Mouse (Mus musculus) hindbrain, embryonic 12.5 days (tissue): ENCODE measurements around the gene Cdk2ap2. TPM values are rescaled to one million over a fixed set of nuclear protein-coding genes. Genes with fewer than 3 reads are reported as not detected.

Experiments
- ATAC-seq: fragments of 200-750 bp; cut with Nextera tagmentation; 2 replicates; pipeline ENCODE4 v1.8.0; 2017; ENCODE audit warnings: moderate TSS enrichment; ENCODE audit not compliant: low FRiP score
- H3K27ac ChIP-seq: fragments of 300-500 bp; sonication (generic); 2 replicates; pipeline ENCODE4 v1.5.1; 2016; ENCODE audit warnings: mild to moderate bottlenecking
- H3K27me3 ChIP-seq: fragments of 300-500 bp; sonication (generic); 2 replicates; pipeline ENCODE4 v1.6.1; 2016; ENCODE audit warnings: mild to moderate bottlenecking
- H3K36me3 ChIP-seq: fragments of 300-500 bp; sonication (generic); 2 replicates; pipeline ENCODE4 v1.6.1; 2016; ENCODE audit warnings: mild to moderate bottlenecking
- H3K4me1 ChIP-seq: fragments of 300-500 bp; sonication (generic); 2 replicates; pipeline ENCODE4 v1.6.1; 2016
- H3K4me2 ChIP-seq: fragments of 300-500 bp; sonication (generic); replicated peaks from 2 replicates; pipeline ENCODE4 v1.6.1; 2016; ENCODE audit warnings: mild to moderate bottlenecking
- H3K4me3 ChIP-seq: fragments of 300-500 bp; sonication (generic); 2 replicates; pipeline ENCODE4 v1.5.1; 2016; ENCODE audit warnings: mild to moderate bottlenecking
- H3K9ac ChIP-seq: fragments of 300-500 bp; sonication (generic); 2 replicates; pipeline ENCODE4 v1.6.1; 2016; ENCODE audit warnings: mild to moderate bottlenecking, moderate library complexity
- H3K9me3 ChIP-seq: fragments of 300-500 bp; sonication (generic); replicated peaks from 2 replicates; pipeline ENCODE4 v1.6.1; 2016; ENCODE audit warnings: mild to moderate bottlenecking
- WGBS: fragments of 180-500 bp; shearing (Covaris S2); methylation state at CpG from one replicate; pipeline ENCODE4 v1.1.7; 2016; 5-methylcytosine and 5-hydroxymethylcytosine counted together
- polyA plus RNA-seq: library from polyadenylated mRNA; unstranded; fragments of >200 nt; fragmentation: Nextera tagmentation; extraction: Ambion mirVana; gene quantifications from 2 replicates; pipeline ENCODE4 v1.2.1, GENCODE M21; 2016

The Cdk2ap2 gene
- polyA plus RNA-seq, 1 experiment from 2014 or later: 76.9 TPM

- WGBS: 85% methylated on average over 8 of the region's 8 CpGs
- H3K4me1 ChIP-seq: no peaks in the 10 kb centered on the region
- no peaks in the 10 kb centered on the region for H3K36me3 ChIP-seq
- no peaks in the 10 kb centered on the region for H3K27me3 ChIP-seq
- H3K9ac ChIP-seq: no peak overlapping the region
- H3K9me3 ChIP-seq: no peaks in the 10 kb centered on the region
- H3K4me2 ChIP-seq: no peak overlapping the region
- H3K27ac ChIP-seq: no peak overlapping the region
- H3K4me3 ChIP-seq: no peak overlapping the region
- no peak for ATAC-seq
Observed at GRCm38 (mm10) chr19:4070756-4071155, 26.2 kb upstream of the Cdk2ap2 start.

- WGBS: 94% methylated on average over 6 of the region's 6 CpGs
Observed at GRCm38 (mm10) chr19:4071406-4071805, 25.6 kb upstream of the Cdk2ap2 start.

GRCm38 (mm10) chr19:4072706-4073424, 24.1 kb upstream of the Cdk2ap2 start:
- 79% methylated on average over 6 of the region's 6 CpGs for WGBS
- Histone ChIP-seq H3K27me3 (no peaks in the 10 kb centered on the region), H3K36me3 (no peaks in the 10 kb centered on the region), H3K27ac (no peak overlapping the region), H3K9me3 (no peaks in the 10 kb centered on the region), H3K4me3 (no peak overlapping the region), H3K4me1 (no peaks in the 10 kb centered on the region), H3K9ac (no peak overlapping the region), H3K4me2 (no peak overlapping the region)
- ATAC-seq: no peak

More at GRCm38 (mm10) chr19:4071406-4071805, 25.6 kb upstream of the Cdk2ap2 start:
- Histone ChIP-seq H3K4me3 (no peak overlapping the region), H3K9ac (no peak overlapping the region), H3K9me3 (no peaks in the 10 kb centered on the region), H3K27ac (no peak overlapping the region), H3K4me1 (no peaks in the 10 kb centered on the region), H3K27me3 (no peaks in the 10 kb centered on the region), H3K36me3 (no peaks in the 10 kb centered on the region), H3K4me2 (no peak overlapping the region)
- ATAC-seq: no peak

- H3K27me3 ChIP-seq: 0 out of 2 replicates have a peak, but pooled peaks cover 2% of the 10 kb centered on the region
- ATAC-seq: no peak
- no peaks in the 10 kb centered on the region for H3K9me3 ChIP-seq
- H3K27ac ChIP-seq: no peak overlapping the region
- H3K4me1 ChIP-seq: no peaks in the 10 kb centered on the region
- no peaks in the 10 kb centered on the region for H3K36me3 ChIP-seq
- 84% methylated on average over 1 of the region's 1 CpGs for WGBS
- H3K4me3 ChIP-seq: no peak overlapping the region
- no peak overlapping the region for H3K4me2 ChIP-seq
- no peak overlapping the region for H3K9ac ChIP-seq
Observed at GRCm38 (mm10) chr19:4075531-4075930, 21.5 kb upstream of the Cdk2ap2 start.

GRCm38 (mm10) chr19:4079594-4079993, 17.4 kb upstream of the Cdk2ap2 start:
- ATAC-seq: no peak

GRCm38 (mm10) chr19:4080511-4081009, 16.4 kb upstream of the Cdk2ap2 start:
- Histone ChIP-seq H3K9ac (no peak overlapping the region), H3K9me3 (no peaks in the 10 kb centered on the region), H3K36me3 (no peaks in the 10 kb centered on the region), H3K4me3 (no peak overlapping the region), H3K27ac (no peak overlapping the region), H3K4me2 (no peak overlapping the region), H3K4me1 (no peaks in the 10 kb centered on the region), H3K27me3 (peaks cover 3% of the 10 kb centered on the region; the same call in 1 of the 2 replicates)
- WGBS: 66% methylated on average over 8 of the region's 8 CpGs
- ATAC-seq: no peak

More at GRCm38 (mm10) chr19:4079594-4079993, 17.4 kb upstream of the Cdk2ap2 start:
- WGBS: 88% methylated on average over 1 of the region's 1 CpGs
- H3K9me3 ChIP-seq: no peaks in the 10 kb centered on the region
- H3K4me2 ChIP-seq: no peak overlapping the region
- H3K27ac ChIP-seq: no peak overlapping the region
- H3K36me3 ChIP-seq: no peaks in the 10 kb centered on the region
- no peaks in the 10 kb centered on the region for H3K4me1 ChIP-seq
- H3K9ac ChIP-seq: no peak overlapping the region
- no peak overlapping the region for H3K4me3 ChIP-seq
- 0 out of 2 replicates have a peak, but pooled peaks cover 3% of the 10 kb centered on the region for H3K27me3 ChIP-seq

DNA sequence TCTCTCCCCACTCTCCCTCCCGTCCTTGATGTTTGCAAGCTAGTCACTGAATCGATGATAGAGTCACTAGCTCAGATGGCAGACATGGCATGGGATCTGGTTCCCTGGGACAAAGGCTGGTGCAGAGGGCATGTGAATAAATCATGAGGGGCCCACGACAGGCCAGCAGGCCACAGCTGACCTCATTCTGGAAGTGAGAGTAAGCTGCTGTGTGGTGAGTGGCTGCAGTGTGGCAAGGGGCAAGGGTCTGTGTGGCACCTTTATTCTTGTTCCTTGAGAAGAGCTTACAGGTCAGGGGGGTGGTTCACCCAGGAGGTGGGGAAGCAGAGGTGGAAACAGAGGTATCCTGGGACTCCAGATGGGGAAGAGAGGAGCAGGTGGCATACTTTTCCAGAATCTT, 15.6 kb upstream of the Cdk2ap2 start, which contains the start of gene Cabp2:
Gene Cabp2, plus strand, starts transcription at position 185 of the 400 bp plus-strand sequence.
- Histone ChIP-seq H3K4me2 (no peak within 1 kb of the TSS), H3K4me1 (no peaks in the 10 kb centered on the region), H3K4me3 (no peak within 1 kb of the TSS), H3K9me3 (no peaks in the 10 kb centered on the region), H3K9ac (no peak within 1 kb of the TSS), H3K36me3 (no peaks in the 10 kb centered on the region), H3K27me3 (peaks cover 3% of the 10 kb centered on the region; the same call in 1 of the 2 replicates), H3K27ac (no peak within 1 kb of the TSS)
- WGBS: 65% methylated on average over 3 of the region's 3 CpGs
- no peak for ATAC-seq

DNA sequence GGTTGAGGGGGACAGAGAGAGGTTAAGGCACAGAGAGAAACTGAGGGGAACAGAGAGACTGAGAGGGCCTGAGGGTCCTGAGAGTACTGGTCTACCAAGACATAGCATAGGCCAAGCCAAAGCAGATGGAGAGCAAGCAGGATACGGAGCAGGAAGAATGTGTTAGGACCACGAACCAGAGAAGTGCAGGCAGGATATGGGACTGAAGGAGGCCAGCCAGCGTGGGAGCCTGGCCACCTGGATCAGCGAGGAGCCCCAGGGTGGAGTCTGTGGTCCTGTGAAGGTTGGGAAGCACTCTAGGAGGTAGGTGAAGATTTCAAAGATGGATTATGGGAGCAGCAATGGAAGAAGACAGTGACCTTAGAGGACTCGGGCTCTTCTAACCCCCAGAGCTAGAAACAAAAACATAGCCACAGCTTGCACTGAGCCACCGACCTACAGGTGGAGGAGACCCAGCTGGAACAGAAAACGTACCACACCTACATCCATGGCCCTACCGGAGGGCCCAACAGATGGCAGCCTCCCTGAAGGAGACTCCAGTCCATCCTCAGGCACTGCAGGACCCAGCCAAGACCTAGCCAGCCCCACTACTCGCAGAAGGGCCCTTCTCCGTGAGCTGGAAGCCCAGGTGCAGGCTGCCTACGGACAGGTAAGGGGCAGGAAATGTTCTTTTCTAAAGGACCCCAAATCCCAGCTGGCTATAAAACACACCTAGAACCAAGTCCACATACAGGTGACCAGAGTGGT, 14.6 kb upstream of the Cdk2ap2 start:
- Histone ChIP-seq H3K27ac (no peak overlapping the region), H3K27me3 (peaks cover 3% of the 10 kb centered on the region; the same call in 1 of the 2 replicates), H3K9me3 (no peaks in the 10 kb centered on the region), H3K4me2 (no peak overlapping the region), H3K9ac (no peak overlapping the region), H3K4me3 (no peak overlapping the region), H3K36me3 (no peaks in the 10 kb centered on the region), H3K4me1 (no peaks in the 10 kb centered on the region)
- ATAC-seq: no peak
- 78% methylated on average over 11 of the region's 11 CpGs for WGBS

- no peaks in the 10 kb centered on the region for H3K9me3 ChIP-seq
- WGBS: 73% methylated on average over 7 of the region's 7 CpGs
- no peak for ATAC-seq
Observed at GRCm38 (mm10) chr19:4083316-4083715, 13.7 kb upstream of the Cdk2ap2 start.

GRCm38 (mm10) chr19:4083826-4084225, 13.2 kb upstream of the Cdk2ap2 start:
- Histone ChIP-seq H3K27me3 (peaks cover 3% of the 10 kb centered on the region; the same call in 1 of the 2 replicates), H3K36me3 (no peaks in the 10 kb centered on the region), H3K4me1 (no peaks in the 10 kb centered on the region), H3K9ac (no peak overlapping the region), H3K4me3 (no peak overlapping the region), H3K9me3 (no peaks in the 10 kb centered on the region), H3K4me2 (no peak overlapping the region), H3K27ac (no peak overlapping the region)
- no peak for ATAC-seq
- 35% methylated on average over 8 of the region's 8 CpGs for WGBS

More at GRCm38 (mm10) chr19:4083316-4083715, 13.7 kb upstream of the Cdk2ap2 start:
- peaks cover 3% of the 10 kb centered on the region; the same call in 1 of the 2 replicates for H3K27me3 ChIP-seq
- H3K9ac ChIP-seq: no peak overlapping the region
- no peak overlapping the region for H3K27ac ChIP-seq
- H3K4me1 ChIP-seq: no peaks in the 10 kb centered on the region
- no peak overlapping the region for H3K4me3 ChIP-seq
- H3K36me3 ChIP-seq: no peaks in the 10 kb centered on the region
- H3K4me2 ChIP-seq: no peak overlapping the region

- Histone ChIP-seq H3K36me3 (no peaks in the 10 kb centered on the region), H3K4me2 (no peak overlapping the region), H3K4me3 (no peak overlapping the region), H3K9me3 (no peaks in the 10 kb centered on the region), H3K4me1 (no peaks in the 10 kb centered on the region), H3K27ac (no peak overlapping the region), H3K9ac (no peak overlapping the region), H3K27me3 (peaks cover 3% of the 10 kb centered on the region; the same call in 1 of the 2 replicates)
- 100% methylated on average over 1 of the region's 1 CpGs for WGBS
- ATAC-seq: no peak
Observed at GRCm38 (mm10) chr19:4084984-4085383, 12.0 kb upstream of the Cdk2ap2 start.

GRCm38 (mm10) chr19:4086156-4086555, 10.8 kb upstream of the Cdk2ap2 start:
- no peak overlapping the region for H3K4me3 ChIP-seq
- no peak for ATAC-seq
- no peaks in the 10 kb centered on the region for H3K9me3 ChIP-seq
- H3K9ac ChIP-seq: no peak overlapping the region
- no peaks in the 10 kb centered on the region; the same call in 1 of the 2 replicates for H3K27me3 ChIP-seq
- H3K36me3 ChIP-seq: no peaks in the 10 kb centered on the region
- WGBS: 88% methylated on average over 15 of the region's 15 CpGs
- H3K4me1 ChIP-seq: no peaks in the 10 kb centered on the region
- no peak overlapping the region for H3K4me2 ChIP-seq
- no peak overlapping the region for H3K27ac ChIP-seq
